Mouse (Mus musculus): ENCODE data around the gene Aatk.

The Aatk gene

DNA sequence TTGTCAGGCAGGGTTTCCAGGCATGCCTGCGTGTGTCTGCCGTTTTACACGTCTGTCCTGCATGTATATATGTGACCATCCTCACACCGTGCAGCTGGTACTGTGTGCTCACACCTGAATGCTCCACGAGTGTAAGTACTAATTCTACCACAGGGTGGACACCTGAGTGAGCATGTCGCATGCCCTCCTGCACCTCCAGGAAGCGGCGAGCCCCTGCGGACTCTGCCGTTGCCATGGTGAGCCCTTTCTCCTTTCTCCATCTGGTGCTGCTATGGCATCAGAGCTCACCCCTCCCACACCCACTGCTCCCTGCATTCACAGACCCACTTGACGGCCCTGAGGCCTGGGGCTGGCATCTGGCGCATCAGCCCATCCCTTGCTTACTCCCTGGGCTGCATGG, 24.1 kb downstream of the Aatk start:
- no peak for DNase-seq (ENCODE audit: low read depth)

DNA sequence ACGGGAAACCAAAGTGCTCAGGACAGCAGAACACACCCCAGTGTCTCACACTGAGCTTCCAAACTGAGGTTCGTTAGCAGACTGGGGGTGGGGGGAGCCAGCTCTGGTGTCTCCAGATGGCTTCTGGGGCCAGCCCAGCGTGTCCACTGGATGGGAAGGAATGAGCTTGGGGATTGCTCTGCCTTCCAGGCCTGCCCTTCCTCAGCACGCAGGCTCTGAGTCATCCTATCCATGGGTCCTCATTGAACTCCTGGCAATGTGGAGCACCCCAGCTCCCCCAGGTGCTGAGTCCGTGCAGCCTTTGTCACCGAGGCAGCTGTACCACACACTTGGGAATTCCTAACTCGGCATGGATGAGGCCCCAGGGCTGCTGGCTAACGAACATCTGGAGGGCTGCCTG, 24.8 kb downstream of the Aatk start:
- no peak for DNase-seq (ENCODE audit: low read depth)

DNA sequence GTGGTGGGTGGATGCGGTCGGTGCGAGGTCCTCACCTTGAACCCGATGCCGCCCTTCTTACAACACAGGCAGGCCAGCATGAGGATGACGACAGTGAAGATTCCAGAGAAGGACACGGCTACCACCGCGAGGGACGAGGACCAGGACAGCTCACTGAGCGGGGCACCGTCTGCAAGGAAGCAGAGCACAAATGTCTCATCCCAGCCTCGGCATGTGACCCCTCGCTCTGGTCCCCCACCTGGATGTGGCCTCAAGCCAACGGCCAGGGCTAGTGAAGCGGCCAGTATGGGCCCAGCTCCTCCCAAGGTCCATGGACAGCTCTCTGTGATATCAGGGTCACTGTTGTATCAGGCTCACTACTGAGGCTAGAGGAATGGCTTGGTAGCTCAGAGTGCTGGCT, 25.6 kb downstream of the Aatk start:
- DNase-seq (ENCODE audit: low read depth) = no peak

DNA sequence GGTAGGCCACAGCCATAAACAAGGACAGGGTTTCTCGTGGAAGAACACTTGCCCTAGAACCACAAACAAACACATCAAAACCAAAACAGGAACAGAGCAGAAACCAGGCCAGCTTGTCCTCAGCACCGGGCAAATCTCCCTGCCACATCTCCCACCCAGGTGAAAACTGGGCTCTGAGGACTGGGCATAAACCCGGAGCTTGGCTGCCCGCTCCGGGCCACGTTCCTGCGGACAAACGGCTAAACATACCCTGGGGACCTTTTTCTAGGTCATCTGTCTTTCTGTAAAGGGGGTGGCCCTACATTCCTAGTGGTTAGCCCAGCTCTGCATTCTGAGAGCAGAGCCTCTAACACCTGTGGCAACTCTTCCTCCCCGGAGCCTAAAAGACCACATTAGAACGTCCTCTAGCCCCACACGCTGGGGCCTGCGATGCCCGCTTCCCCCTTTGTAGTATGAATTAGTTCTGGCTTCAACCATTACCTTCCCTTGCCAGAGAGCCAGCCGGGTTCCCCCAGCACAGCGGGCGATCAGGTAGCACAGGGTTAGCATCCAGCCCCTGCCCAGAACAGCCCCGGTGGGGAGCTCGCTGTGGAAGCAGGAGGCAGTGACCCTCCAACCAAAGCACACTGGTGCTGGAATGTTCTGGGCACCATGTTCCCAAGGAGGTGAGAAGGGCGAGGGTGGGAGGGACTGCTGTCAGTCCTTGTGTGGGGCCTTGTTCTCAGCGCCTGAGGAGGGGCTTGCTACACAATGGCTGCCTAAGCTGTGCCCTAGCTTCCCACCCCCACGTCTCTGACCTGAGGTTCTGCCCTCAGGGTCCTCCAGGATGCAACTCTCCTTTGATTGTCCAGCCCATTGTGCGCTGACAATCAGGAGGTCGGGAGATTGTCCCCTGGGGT, 27.2 kb downstream of the Aatk start:
- no peak for DNase-seq (ENCODE audit: low read depth)

DNA sequence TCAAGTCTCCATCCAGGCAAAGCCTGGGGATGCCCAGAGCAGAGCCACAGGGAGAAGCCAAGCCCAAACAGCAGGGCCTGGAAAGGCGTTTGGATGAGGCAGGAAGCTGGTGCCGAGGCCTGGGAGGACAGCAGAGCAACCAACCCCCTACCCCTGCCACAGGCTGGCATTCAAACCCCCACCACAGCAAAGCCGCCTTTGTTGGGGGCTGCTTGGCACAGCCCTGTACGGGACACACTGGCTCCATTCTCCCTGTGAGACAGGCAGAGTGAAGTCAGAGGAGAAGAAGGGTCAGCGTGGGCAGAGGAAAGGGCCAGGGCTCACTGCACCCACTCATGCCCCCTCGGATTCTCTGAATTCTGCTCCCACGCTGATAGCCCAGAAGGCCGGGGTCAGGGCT, 30.0 kb downstream of the Aatk start:
- DNase-seq (ENCODE audit: low read depth) = no peak

DNA sequence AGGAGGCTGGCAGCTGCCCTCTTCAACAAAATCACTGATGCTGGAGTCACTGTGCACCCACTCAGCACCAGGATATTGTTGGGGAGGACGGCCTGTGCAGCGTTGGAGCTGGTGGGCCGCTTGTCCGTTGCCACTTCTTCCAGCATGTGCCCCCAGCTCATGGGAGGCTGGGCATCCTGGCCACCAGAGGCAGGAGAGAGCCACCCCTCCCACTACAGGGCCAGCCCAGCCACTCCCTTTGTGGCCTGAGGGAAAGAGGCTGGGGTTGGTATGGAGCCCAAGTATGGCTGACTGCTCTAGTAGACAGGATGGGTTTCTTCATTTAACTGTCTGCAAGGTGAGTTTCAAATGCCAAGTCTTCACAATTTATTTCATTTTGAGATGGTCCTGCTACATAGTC, 32.2 kb downstream of the Aatk start:
- no peak for DNase-seq (ENCODE audit: low read depth)

DNA sequence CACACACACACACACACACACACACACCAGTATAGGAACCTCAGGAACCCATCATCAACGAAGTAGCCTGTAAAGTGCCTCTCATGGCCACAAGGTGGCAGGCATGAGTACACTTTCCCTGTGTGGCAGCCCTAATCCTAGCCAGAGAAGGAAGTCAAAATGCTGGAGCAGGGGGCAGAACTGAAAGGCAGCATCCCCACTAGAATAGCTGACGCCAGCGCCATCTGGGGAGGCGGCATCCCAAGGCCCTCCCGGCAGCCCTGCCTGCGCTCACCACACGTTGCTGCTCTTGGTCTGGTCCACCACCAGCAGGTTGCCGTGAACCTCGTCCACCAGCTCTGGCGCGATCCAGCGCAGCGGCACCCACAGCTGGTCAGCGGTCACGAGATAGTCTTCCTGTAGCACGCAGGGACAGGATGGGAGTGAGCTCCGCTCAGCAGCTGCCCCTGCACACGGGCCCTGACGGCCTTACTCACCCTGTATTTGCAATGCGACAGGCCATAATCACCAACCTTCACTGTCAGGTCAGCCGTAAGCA, 33.7 kb downstream of the Aatk start:
- DNase-seq (ENCODE audit: low read depth) = peak; percentile 86

DNA sequence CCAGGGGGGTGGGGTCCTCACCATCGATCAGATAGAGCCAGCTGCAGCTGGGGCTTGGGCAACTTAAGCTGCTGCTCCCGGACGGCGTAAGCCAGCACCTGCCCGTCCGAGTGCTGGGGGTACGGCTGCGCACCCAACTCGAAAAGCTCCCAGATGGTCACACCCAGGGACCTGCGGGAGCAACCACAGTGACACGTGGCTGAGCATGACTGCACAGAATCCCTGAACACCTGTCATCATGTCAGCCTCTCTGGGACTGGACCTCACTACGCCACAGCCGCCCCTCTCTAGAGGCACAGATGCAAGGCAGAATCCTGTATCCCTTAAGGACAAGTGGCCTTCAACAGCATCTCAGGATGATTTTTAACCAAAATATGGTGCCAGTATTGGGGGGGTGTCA, 34.3 kb downstream of the Aatk start:
- no peak for DNase-seq (ENCODE audit: low read depth)

DNA sequence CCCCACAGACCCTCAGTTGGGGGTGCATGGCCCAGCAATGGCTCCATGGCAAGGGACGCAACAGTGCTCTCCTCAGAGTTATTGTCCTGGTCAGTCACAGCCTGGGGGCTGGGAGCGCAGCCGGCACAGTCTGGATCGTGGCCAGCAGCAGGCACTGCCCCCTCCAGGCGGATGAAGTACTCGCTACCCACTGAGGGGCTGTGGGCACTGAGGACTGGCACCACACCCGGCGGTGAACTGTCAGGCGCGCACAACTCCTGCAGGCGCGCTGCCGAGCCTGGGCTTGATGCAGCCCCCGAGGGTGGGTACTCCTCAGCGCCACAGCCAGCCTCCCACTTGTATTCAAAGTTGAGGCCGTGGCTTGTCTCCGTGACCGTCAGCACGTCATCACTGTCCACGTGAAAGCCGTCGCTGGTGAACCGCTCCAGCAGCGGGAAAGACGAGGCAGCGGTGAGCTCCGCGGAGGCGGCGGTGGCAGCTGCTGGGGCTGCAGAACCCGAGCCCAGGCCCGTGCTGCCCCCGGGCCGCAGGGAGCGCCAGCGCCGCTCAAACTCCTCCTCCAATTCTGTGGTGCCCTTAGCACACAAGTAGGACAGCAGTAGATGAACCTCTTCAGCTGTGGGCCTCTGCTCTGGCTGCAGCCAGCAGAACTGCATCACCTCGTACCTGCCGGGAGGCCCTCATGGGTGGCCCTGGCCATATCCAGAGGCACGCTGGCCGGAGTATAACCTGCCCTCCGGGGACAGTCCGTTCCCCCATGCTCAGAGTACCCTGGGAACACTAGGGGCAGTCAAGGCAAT, 35.0 kb downstream of the Aatk start:
- DNase-seq (ENCODE audit: low read depth) = no peak

DNA sequence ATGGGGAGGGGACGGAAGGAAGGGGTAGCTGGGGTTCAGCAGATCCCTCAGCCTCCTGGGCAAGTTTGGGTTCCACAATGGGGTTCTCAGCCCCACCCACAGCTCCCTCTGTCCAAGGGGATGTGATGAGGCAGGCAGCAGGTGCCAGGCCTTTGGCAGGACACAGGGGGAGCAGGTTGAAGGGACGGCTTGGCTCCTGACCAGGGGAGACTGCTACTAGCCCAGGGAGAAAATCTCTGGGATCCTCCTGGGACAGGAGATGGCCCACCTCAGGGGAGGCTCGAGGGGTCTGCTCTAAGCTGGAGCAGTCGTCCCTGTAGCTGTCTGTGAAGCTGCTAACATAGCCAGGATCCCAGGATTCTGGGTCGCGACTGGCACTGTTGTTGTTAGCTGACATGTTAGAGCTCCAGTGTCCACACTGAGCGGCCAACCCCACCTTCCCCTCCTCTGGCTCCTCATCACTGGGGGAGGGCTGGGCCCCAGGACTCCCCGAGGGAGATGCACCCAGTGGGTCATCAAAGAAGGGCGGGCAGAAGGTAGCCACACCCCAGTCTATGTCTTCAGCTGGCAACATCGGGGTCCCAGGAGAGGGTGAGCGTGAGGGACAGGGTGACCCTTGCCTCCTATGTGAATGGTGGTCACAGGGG, 35.7 kb downstream of the Aatk start:
- DNase-seq (ENCODE audit: low read depth) = no peak

DNA sequence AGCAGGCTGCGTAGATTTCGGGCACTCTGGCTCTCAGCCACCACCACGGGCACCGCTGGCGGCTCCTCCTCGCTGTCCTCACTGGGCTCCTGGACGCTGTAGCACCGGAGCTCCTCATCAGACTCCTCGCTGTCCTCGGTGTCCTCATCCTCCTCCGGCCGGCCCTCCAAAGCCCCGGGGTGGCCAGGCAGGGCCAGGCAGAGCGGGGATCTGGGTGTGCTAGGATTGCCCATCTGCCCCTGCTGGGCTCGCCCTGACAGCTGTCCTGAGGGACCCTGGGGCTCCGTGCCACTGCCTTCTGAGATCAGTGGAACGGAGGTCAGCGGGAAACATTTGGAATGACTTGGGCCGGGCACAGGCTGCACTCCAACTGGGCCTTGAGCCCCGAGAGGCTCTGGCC, 37.0 kb downstream of the Aatk start:
- no peak for DNase-seq (ENCODE audit: low read depth)

DNA sequence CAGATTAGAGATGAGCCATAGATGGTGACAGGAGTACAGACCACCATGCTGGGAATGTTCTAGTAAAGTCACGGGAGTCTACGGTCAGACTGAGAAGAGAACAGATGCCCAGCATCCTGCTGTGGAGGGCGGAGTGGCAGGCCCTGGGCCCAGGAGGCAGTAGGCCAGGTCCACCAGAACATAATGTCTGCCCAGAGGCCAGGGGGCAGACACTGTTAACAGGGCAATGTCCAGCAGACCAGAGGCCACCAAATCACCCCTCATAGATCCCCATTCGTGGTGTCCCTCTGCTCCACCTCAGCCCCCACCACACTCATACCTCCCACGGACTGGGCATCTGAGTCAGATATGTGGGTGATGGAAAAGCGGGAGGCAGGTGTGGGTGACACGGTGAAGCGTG, 38.0 kb downstream of the Aatk start:
- DNase-seq (ENCODE audit: low read depth) = no peak

DNA sequence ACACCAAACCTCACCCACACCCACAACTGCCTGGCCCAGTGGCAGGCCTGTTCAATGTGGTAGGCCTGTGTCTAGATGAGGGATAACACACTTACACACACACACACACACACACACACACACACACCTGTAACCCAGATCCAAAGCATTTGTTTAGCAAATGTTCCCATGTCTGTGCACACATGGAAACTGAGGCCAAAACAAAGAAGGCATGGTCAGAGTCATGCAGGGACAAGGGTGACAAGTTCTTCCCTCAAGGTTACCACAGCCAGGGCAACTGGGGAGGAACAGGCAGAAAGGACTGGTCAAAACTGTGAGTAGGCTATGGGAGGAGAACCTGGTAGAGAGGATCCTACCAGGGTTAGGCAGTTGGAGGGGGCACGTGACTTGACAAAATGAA, 38.5 kb downstream of the Aatk start:
- DNase-seq (ENCODE audit: low read depth) = no peak

DNA sequence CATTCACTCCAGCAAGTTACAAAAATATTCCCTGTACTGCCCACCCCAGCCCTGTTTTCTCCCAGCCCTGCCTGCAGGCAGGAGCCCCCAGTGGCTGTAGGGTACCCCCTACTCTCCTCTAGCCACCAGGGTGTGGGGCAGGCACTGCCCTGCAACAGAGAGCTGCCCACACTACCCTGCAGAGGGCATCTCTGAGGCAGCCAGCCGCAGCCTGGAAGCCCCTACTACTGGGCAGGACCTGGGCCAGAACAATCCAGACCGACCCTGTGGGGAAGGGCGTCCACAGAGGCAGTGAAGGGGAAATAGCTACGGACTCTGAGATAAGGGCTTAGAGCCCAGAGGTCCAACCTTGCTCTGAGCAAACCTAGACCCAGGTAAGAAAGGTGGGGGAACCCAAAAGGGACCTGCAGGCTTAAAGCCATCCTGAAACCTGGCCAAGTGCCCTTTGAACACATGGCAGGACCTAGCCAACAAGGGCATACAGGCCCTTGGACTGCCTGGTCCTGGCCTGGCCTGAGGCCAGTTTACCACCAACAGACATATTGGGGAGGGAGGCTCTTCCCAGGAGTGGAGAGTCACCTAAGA, 39.4 kb downstream of the Aatk start:
- no peak for DNase-seq (ENCODE audit: low read depth)

DNA sequence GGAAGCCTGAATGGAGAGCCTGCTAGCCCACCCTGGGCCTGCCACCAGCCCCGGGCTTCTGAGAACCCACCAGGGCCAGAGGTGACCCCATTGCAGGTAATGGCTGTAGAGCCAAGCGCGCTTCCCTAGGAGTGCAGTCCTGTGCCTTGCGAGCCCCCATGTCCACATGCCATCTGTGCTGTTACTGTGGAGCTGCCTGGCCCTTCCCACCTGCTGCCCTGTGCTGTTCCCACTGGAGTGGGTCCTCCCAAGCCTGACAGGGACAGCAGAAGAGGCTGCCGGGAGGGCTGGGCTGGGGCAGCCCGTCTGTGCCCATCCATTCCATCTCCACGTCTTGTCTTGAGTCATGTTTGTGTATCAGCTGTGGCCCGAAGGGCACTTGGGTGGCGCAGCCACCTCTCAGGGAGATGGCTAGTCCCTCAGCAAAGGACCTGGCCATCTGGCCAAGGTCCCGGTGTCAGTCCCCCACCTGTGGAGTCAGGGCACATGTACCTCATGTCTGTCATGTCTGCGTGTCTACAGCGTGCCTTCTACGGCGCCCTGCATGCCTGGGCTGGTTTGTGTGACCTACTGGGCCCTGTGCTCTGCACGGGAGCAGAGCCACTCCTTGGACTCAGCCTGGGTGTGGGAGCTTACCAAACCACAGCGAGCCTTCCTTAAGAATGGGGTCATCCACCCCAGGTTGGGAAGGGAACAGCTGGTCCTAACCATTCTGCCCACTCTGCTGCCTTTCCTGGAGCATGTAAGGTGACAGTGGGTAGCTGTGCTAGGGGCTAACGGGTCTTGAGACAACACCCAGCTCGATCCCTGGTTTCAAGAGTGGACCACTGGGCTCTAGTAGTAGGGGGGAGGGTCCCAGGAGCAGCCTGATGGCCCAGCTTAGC, 41.3 kb downstream of the Aatk start:
- DNase-seq (ENCODE audit: low read depth) = no peak

DNA sequence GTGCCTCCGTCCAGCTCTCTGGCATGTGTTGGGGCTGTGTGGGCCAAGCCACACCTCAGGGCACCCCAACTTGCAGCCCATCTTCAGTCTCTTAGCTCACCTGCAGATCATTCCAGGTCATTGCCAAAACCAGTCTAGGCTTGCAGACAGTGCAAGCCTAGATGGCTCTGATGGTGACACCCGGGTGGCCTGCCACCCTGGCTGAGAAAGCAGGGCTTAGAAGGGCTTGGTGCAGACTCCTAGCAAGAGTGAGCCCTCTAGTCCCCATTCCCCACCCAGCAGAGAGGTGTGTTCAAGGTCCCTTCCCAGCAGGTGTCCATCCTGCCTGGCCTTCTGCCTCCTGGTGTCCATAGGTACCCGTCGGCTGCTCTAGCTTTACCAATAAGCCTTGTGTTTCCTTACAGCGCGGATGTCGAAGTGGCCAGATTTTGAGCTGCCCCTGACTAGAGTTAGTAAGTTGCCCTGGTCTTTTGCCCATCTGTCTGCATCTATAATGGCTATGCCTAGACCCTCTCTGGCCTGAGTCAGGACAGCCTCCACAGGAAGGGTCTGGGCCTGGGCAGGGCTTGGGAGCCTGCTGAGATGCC, 44.2 kb downstream of the Aatk start:
- no peak for DNase-seq (ENCODE audit: low read depth)

DNA sequence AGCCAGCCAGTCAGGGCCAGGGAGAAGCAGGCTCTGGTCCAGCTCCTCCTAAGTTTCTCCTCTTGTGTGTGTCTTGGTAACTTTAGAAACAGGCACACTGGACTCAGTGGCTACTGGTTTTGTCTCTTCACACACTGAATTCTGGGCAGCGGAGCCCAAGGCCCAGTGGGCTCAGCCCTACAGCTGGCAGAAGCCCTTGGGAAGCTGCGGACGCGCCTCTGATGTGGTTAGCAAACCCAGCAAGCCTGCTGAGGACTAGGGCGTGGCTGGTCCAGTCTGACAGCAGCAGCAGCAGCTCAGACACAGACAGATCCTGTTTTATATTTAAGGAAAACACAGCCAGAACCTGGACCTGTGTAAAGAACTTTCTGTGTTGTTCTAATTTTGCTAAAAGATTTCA, 44.9 kb downstream of the Aatk start:
- DNase-seq (ENCODE audit: low read depth) = no peak

DNA sequence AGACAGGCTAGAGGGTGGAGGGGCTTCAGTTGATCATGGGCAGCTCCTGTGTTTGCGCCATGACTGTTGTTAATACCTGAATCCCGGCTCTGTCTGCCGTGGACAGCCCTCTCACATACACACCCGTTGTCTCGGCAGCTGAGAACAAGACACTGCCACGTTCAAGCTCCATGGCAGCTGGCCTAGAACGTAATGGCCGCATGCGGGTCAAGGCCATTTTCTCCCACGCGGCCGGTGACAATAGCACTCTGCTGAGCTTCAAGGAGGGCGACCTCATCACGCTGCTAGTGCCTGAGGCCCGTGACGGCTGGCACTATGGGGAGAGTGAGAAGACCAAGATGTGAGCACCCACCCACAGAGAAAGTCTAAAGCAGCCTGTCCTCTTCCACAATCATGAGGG, 49.6 kb downstream of the Aatk start:
- no peak for DNase-seq (ENCODE audit: low read depth)

DNA sequence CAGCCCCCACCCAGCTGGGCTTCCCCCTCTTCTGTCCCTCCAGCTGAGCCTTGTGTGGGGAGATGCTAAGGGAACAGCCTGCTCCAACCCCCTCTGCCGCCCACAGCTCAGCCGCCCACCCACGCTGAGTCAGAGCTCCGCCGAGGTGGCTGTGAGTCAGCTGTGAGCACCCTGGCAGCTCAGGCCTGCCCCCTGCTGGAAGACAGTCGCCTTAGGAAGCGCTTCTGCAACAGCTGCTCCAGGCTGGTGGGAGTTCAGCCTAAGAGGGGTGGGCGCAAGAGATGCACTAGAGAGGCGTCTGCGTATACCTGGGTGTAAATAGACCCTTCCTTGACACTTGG, 55.7 kb downstream of the Aatk start:
- DNase-seq (ENCODE audit: low read depth) = peak; percentile 87

DNA sequence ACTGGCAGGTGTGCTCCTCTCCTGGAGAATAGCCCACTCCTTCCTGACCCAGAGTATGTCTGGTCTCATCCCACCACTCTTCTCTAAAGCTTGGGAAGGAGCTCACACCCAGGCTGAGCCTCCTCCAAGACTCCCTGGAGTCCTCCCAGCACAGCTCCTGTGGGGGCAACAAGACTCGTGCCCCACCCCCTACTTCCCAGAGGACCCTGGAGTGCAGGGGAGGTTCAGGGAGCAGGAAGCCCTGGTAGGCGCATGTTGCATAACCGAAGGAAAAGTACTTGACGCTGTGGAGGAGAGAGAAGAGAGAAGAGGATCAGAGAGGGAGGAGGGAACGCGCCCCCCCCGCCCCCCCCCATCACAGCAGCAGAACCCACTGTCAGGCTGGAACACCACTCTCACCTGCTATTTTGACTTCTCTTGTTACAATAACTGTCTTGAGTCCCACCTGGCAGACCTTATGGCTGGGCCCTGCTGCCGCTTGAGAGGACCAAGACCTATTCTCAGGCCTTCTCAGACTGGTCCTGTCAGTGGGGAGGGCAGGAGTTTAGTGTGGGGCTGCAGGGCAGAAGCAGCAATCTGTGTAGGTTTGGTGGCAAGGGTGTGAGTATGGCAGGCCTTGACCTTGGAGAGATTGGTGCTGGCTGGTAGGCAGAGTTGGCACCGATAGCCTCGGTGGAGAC, 56.2 kb downstream of the Aatk start:
- no peak for DNase-seq (ENCODE audit: low read depth)
